Mouse (Mus musculus) Patski (cell line): Measurements from ENCODE around the gene Nr1h2. TPM values are rescaled to one million over a fixed set of nuclear protein-coding genes. Genes with fewer than 3 reads are reported as not detected.
A peak's percentile ranks its signal among the peaks of the same experiment; 100 is the strongest.

Experiments used
- ATAC-seq: fragments of 100-300 bp; one replicate; pipeline ENCODE4 v1.8.0; 2021
- CTCF ChIA-PET: fragments of 350-600 bp; sonication (Branson Sonifier 250); formaldehyde crosslinking; loops from one replicate; lab custom pipeline; 2022; ENCODE audit warnings: inconsistent platforms; lab: Charles Lee
- POLR2A ChIA-PET: fragments of 350-600 bp; sonication (Branson Sonifier 250); formaldehyde crosslinking; loops from one replicate; lab custom pipeline; 2022; ENCODE audit warnings: antibody characterized with exemption, inconsistent platforms; lab: Charles Lee
- DNase-seq: peaks from one replicate; pipeline ENCODE4 v3.0.0-alpha.2; 2011; ENCODE audit warnings: low read depth, low spot score
- H3K27me3 ChIP-seq: fragments of 371-371 bp; one replicate; pipeline ENCODE4 v1.5.1; 2021
- CTCF ChIP-seq: fragments of 100-300 bp; IDR thresholded peaks from one replicate; pipeline ENCODE4 v1.5.1; 2021
- in situ Hi-C: fragments of 300-500 bp; cut with MboI; formaldehyde crosslinking; loops from 3 replicates; pipeline ENCODE4 v1.11.1; 2018; ENCODE audit warnings: low pct_unique_long_range_greater_than_20kb, mixed read lengths
- polyA plus RNA-seq: library from polyadenylated mRNA; unstranded; gene quantifications from one replicate; pipeline ENCODE4 v1.2.3, GENCODE M21; 2021

The Nr1h2 gene
- polyA plus RNA-seq, 1 experiment from 2014 or later, result 113 TPM

DNA sequence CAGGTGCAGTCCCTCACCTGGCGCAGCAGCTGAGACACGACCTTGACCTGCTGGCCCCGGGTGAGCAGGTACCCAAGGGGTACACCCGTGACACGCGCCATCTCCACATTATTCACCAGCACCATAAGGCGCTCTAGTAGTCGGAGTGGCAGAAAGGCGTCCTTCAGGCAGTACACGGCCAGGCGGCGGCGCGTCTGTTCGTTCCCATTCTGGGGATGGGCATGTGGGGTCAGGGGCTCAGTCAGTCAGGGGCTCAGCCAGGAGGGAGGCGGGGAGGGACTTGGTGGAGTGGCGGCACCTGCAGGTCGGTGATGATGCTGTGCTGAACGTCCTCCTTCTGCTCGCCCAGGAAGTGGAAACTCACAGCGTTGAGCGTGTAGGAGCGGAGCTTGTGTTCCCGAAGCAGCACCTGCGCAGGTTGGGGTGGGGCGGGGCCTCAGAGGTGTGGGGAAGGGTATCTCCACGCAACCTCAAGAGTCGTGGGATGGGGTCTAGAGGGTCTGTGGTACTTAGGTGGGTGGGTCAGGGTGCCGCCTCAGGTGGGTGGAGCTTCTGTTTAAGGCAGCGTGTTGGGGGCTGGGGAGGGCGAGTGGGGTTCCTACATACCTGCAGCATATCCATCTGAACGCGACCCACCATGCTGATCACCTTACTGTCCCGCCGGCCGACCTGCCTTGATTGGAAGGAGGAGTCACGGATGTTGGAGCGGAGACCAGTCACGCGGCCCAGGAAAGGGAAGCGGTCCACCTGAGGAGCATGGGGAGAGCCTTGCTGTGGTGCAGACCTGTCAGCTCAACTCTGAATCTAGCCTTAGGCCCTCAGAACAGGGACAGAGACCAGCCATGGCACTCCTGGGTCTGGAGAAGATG is 14.8 kb downstream of the Nr1h2 start:
- TF ChIP-seq CTCF, result no peak
- ATAC-seq (no peak), DNase-seq (no peak)
- in situ Hi-C loops, result no loop called here
- CTCF ChIA-PET, result interaction anchor here (0.7 to 1.8 kb wide), 2 partner anchors 10 to 12 kb away, joined by 3 to 9 read pairs; no protein-coding TSS in a partner anchor
- no peaks in the 10 kb centered on the region for H3K27me3 ChIP-seq
- POLR2A ChIA-PET, result no interaction called here

DNA sequence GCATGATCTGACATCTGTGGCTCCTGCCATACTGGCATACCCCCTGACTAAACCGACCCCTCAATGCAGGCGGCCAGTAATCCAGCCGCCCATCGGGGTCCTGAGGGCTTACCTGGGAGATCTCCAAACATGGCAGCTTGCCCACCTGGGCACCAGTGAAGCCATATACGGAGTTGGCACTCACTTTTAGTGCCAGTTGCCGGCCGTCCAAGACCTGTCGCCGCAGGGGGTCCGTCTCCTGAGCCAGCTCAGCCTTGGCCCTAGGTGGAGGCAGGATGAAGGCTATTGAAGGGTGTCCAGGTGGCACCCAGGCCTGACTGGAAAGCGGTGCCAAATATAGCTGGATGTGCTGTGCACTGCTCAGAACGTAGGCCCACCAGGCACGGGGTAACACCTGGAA is 16.3 kb downstream of the Nr1h2 start:
- no peak for ATAC-seq
- POLR2A ChIA-PET, result interaction anchor here (0.7 kb wide), 1 partner anchor 11 kb away, joined by 3 read pairs; the partner anchor contains the start of gene Pold1
- no peak for TF ChIP-seq CTCF
- CTCF ChIA-PET, result interaction anchor here (2.6 to 2.9 kb wide), 3 partner anchors 10 to 16 kb away, joined by 12 to 26 read pairs (median 23); partner anchors contain the start of gene Pold1
- in situ Hi-C loops, result no loop called here
- DNase-seq, result no peak
- H3K27me3 ChIP-seq, result no peaks in the 10 kb centered on the region

DNA sequence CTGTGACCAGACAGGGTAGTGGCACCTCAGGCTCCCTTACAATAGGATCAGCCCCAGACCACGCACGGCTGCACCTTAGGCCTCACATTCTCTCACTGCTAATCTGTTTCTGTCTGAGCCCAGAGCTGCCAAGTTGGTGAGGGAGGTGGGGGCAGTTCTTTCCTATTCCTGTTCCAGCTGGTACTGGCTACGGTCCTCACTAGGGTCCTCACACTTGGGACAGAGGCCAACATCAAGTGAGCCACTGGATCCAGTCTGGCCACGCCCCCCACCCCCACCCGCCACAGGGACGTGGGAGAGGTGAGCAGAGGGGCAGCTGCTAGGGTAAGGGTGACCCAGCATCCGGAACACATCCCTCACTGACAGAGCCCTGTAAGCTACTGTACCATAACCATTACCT is 16.7 kb downstream of the Nr1h2 start:
- peak; percentile 31 for ATAC-seq
- ChIA-PET POLR2A (interaction anchor here (0.7 to 2.7 kb wide), 3 partner anchors 10 to 17 kb away, joined by 3 to 6 read pairs (median 4); partner anchors contain the start of genes Nr1h2 and Pold1), CTCF (interaction anchor here (1.1 to 2.9 kb wide), 4 partner anchors 10 to 24 kb away, joined by 3 to 26 read pairs (median 18); partner anchors contain the start of gene Pold1)

GRCm38 (mm10) chr7:44536590-44536968 is 17.2 kb downstream of the Nr1h2 start:
- in situ Hi-C loops, result no loop called here
- ChIA-PET CTCF (interaction anchor here (0.8 to 2.9 kb wide), 5 partner anchors 10 to 24 kb away, joined by 3 to 26 read pairs (median 12); partner anchors contain the start of gene Pold1), POLR2A (interaction anchor here (0.8 to 2.7 kb wide), 4 partner anchors 10 to 17 kb away, joined by 4 to 6 read pairs (median 4); partner anchors contain the start of gene Nr1h2)
- no peaks in the 10 kb centered on the region for H3K27me3 ChIP-seq
- no peak for TF ChIP-seq CTCF
- ATAC-seq (peak; percentile 28), DNase-seq (peak; percentile 68)

More for the DNA sequence above, 16.7 kb downstream of the Nr1h2 start:
- no peak for TF ChIP-seq CTCF
- H3K27me3 ChIP-seq, result no peaks in the 10 kb centered on the region
- in situ Hi-C loops, result no loop called here
- DNase-seq, result no peak

- H3K27me3 ChIP-seq, result no peaks in the 10 kb centered on the region
- ATAC-seq (no peak), DNase-seq (no peak)
- ChIA-PET POLR2A (interaction anchor here (0.6 to 2.7 kb wide), 5 partner anchors 11 to 526 kb away, joined by 4 to 6 read pairs (median 4); partner anchors contain the start of gene Nr1h2), CTCF (interaction anchor here (0.8 to 2.9 kb wide), 5 partner anchors 9 to 25 kb away, joined by 3 to 26 read pairs (median 12); partner anchors contain the start of gene Pold1)
- in situ Hi-C loops, result no loop called here
- no peak for TF ChIP-seq CTCF
These were observed 17.8 kb downstream of the Nr1h2 start for GRCm38 (mm10) chr7:44535657-44536589.

DNA sequence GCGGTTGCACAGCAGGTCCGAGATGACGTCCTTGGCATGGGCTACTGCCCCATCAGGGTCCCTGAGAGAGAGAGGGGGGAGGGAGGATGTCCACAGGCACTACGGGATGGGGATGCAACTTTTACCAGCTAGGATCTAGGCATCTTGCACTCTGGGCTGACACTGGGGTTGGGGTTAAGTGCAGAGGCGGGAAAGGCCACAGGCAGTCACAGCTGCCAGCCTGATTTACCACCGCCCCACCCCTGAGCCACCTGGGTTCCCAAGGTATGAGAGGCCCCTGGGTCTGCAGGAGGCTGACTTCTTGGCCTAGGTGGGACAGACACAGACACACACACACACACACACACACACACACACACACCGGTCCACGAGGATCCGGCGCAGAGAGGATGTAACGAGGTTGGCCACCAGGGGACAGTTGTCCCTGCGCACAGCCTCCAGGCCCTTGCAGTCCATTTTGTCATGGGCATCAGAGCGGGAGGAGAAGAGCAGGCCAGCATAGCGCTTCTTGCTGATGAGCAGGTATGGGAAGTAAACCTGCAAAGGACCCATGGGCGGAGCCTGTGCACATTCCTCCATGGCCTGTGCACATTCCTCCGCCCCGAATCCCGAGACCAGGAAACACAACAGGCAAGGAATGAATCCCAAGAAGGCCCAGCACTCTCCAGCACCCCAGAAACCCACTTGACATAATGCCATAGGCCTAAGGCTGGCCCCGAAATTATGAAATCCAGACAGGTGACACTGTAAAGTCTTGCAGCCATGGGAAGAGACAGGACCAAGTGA is 18.9 kb downstream of the Nr1h2 start:
- in situ Hi-C loops, result no loop called here
- no peaks in the 10 kb centered on the region for H3K27me3 ChIP-seq
- ATAC-seq (no peak), DNase-seq (no peak)
- CTCF ChIA-PET, result interaction anchor here (2.7 kb wide), 1 partner anchor 13 kb away, joined by 12 read pairs; no protein-coding TSS in a partner anchor
- POLR2A ChIA-PET, result interaction anchor here (2.7 kb wide), 1 partner anchor 12 kb away, joined by 6 read pairs; no protein-coding TSS in a partner anchor
- no peak for TF ChIP-seq CTCF

DNA sequence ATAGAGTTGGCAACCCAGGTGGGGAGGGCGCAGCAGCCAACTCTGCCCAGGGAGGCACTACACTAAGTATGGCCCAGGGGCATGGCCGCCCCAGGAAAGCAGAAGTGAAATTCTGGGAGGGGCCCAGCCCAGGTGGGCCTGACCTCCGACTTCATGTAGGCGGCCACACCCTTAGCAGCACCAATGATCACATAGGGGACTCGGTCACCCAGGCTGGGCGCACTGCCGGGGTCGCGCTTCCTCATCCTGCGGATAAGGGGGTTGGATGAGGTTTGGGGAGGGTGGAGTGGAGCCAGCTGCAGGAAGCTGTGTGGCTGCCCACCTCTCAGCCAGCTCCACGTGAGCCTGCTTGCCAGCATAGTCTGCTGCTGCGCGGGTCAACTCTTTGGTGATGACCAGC is 19.5 kb downstream of the Nr1h2 start:
- DNase-seq (no peak), ATAC-seq (no peak)
- H3K27me3 ChIP-seq, result no peaks in the 10 kb centered on the region
- TF ChIP-seq CTCF, result no peak
- in situ Hi-C loops, result no loop called here
- CTCF ChIA-PET, result no interaction called here
- POLR2A ChIA-PET, result no interaction called here

DNA sequence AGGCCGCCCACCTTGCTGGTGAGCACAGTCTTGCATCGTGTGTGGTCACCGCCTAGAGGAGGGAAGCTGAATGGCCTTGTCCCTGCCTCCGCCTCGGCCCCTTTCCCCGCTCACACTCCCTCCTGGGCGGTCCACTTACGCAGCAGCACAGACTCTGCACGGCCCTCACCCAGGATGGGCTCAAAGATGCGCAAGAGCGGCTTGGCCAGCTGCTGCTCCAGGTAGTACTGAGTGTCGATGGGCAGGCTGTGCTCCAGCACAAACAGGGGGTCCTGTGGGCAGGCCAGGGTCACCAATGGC is 20.1 kb downstream of the Nr1h2 start:
- in situ Hi-C loops, result no loop called here
- POLR2A ChIA-PET, result no interaction called here
- DNase-seq (no peak), ATAC-seq (no peak)
- H3K27me3 ChIP-seq, result no peaks in the 10 kb centered on the region
- CTCF ChIA-PET, result no interaction called here
- no peak for TF ChIP-seq CTCF
